Mouse (Mus musculus): ENCODE results near the gene Gm45021. TPM values are rescaled to one million over a fixed set of nuclear protein-coding genes. Genes with fewer than 3 reads are reported as not detected.

Gm45021 gene
- polyA plus RNA-seq, 1 experiment: 1.1 TPM

DNA sequence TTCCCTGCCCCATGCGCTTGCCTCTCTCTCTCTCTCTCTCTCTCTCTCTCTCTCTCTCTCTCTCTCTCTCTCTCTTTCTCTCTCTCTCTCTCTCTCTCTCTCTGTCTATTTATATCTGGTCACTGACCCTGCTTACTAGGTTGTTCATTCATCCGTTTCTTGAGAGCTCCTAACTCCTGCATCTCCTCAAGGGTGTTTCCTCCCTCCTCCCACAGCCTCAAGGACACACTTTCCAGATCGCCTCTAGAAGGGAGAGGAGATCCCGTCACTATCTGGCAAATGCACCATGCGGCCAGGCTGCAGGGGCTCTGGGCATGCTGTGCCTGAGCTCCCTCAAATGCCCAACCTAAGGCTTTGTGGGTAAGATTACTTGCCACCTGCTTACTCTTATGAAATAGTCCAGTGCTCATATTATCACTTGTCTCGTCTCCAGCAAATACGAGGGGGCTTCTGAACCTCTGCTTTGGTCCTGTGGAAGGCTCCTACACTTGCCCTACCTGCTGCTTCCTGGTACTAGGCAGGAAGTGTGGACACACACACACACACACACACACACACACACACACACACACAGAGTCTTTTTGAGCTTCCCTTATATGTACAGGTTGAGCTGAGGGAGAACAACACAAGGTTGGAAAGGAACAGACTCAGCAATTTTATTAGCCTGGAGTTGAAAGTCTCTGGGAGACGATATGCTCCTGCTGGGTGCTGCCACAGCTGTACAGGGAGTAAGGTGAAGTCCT lies 20.2 kb upstream of the Gm45021 start:
- TF ChIP-seq CTCF (IDR thresholded peaks at IDR 0.05; ENCODE audit: extremely low read depth, insufficient read depth, low read length): no peak
- TF ChIP-seq POLR2A (IDR thresholded peaks at IDR 0.05; ENCODE audit: extremely low read depth, insufficient read depth, low read length): no peak
- Histone ChIP-seq H3K4me3 (ENCODE audit: insufficient read depth, low read length) (no peak overlapping the region), H3K4me1 (ENCODE audit: control insufficient read depth, insufficient read depth, low read length) (no peaks in the 10 kb centered on the region; the same call in 1 of the 2 replicates), H3K27ac (ENCODE audit: insufficient read depth, low read length) (no peak overlapping the region)

DNA sequence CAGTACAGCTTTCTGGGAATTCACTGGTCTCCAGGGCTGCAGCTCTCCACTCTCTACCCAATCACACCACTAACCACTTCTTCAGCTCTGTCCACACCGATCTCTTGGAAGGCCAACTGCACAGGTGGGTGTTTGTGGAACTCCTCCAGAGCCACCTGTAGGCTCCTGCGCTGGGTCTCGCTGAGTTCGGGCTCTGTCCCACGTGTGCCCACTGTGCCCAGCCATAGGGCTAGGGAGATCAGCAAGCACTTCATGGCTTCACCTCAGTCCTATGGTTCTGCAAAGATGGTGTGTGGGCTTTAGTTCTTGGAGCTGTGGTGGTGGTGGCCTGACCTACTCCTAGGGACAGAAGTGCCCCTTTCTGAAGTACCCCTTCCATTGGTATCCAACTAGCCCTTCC lies 17.4 kb upstream of the Gm45021 start:
- TF ChIP-seq CTCF (IDR thresholded peaks at IDR 0.05; ENCODE audit: extremely low read depth, insufficient read depth, low read length) (no peak), POLR2A (IDR thresholded peaks at IDR 0.05; ENCODE audit: extremely low read depth, insufficient read depth, low read length) (no peak)
- no peaks in the 10 kb centered on the region for H3K4me1 ChIP-seq (ENCODE audit: control insufficient read depth, insufficient read depth, low read length)
- H3K27ac ChIP-seq (ENCODE audit: insufficient read depth, low read length): no peak overlapping the region; the same call in 1 of the 2 replicates
- no peak overlapping the region for H3K4me3 ChIP-seq (ENCODE audit: insufficient read depth, low read length)

DNA sequence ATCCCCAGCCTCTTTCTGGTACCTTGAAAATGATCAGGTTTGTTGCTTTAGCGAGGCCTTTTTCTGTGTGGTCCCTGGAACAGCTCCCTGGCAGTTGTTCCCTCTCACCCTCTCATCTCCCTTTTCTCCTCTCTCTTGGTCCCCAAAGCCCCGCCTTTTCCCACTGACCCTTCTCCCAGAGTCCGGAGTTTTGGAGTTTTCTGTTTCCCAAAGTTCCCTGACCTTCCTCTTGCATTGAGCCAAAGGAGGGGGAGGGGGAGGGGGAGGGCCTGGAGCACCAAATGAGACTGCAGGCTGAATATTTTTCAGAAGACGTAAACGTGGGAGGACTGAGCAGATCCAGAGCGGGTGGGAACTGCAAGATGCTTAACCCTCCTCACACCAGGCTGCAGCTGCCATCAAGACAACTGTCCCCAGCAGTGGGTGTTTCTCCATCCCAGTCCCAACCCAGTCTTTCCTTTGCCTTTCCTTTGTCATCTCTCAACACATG lies 16.8 kb upstream of the Gm45021 start, which contains the start of gene Rarres2:
Gene Rarres2 (minus strand): TSS at position 218 of the 490 bp plus-strand sequence.
- H3K4me3 ChIP-seq (ENCODE audit: insufficient read depth, low read length): no peak within 1 kb of the TSS

DNA sequence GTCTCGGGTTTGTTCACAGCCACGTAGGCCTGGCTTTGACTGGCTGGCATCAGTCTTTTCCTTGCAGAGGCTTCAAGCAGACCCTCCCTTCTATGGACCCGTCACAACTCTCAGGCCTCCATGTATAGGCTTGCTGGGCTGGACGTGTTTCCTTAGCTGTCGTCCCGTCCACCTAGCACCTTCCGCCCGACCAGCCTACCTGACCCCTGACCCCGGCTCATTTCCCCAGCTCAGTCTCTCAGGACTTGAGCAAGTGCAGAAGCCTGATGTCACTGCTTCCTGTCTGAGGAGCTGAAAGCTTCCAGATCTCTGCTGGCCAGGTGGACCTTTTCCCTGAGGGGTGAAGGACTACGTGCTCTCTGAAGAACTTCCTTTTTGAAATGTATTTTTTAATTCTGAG lies 16.1 kb upstream of the Gm45021 start:
- Histone ChIP-seq H3K27ac (ENCODE audit: insufficient read depth, low read length) (no peak overlapping the region), H3K4me1 (ENCODE audit: control insufficient read depth, insufficient read depth, low read length) (no peaks in the 10 kb centered on the region), H3K4me3 (ENCODE audit: insufficient read depth, low read length) (no peak overlapping the region)
- TF ChIP-seq CTCF (IDR thresholded peaks at IDR 0.05; ENCODE audit: extremely low read depth, insufficient read depth, low read length) (no peak), POLR2A (IDR thresholded peaks at IDR 0.05; ENCODE audit: extremely low read depth, insufficient read depth, low read length) (no peak)

More for the DNA sequence above, 16.8 kb upstream of the Gm45021 start, which contains the start of gene Rarres2:
- no peak for TF ChIP-seq POLR2A (IDR thresholded peaks at IDR 0.05; ENCODE audit: extremely low read depth, insufficient read depth, low read length)
- no peak for TF ChIP-seq CTCF (IDR thresholded peaks at IDR 0.05; ENCODE audit: extremely low read depth, insufficient read depth, low read length)
- H3K27ac ChIP-seq (ENCODE audit: insufficient read depth, low read length): no peak within 1 kb of the TSS; the same call in 1 of the 2 replicates
- no peaks in the 10 kb centered on the region for H3K4me1 ChIP-seq (ENCODE audit: control insufficient read depth, insufficient read depth, low read length)

DNA sequence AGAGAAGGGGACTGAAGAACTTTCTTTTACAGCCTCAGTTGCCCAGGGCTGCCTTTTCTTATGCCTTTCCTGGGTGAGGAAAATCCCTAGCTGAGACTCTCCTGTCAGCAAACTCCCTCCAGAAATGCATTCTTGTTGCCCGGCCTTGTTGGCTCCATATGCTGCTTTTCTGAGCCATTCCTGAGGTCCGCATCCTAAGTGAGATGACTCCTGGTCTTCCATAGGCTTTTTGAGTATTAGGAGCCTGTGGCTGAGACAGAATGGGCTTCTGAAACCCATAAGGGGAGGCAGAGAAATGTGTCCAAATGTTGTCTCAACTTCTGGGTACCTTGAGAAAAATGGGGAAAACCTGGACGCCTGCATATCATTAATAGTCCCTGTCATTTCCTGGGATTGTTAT lies 15.4 kb upstream of the Gm45021 start:
- TF ChIP-seq CTCF (IDR thresholded peaks at IDR 0.05; ENCODE audit: extremely low read depth, insufficient read depth, low read length): no peak
- Histone ChIP-seq H3K27ac (ENCODE audit: insufficient read depth, low read length) (no peak overlapping the region), H3K4me1 (ENCODE audit: control insufficient read depth, insufficient read depth, low read length) (no peaks in the 10 kb centered on the region), H3K4me3 (ENCODE audit: insufficient read depth, low read length) (no peak overlapping the region)

DNA sequence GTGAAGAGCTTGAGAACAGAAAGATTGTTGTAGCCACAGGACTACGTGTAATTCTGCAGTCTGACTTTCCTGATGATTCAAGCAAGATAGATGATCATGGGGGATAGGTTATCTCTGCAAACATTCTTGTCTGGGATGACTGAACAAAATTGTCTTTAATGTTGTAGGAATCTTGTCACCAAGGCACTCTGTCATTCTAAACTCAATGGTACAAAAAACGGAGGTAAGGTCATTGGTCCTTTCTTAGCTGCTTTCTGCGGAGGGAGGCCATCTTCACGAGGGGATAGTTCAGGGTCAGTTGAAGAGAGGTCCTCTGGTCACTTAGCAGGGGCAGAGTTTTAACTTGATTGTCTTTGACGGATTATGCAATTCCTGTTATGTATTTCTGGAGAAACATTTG lies 10.7 kb upstream of the Gm45021 start:
- TF ChIP-seq POLR2A (IDR thresholded peaks at IDR 0.05; ENCODE audit: extremely low read depth, insufficient read depth, low read length) (no peak), CTCF (IDR thresholded peaks at IDR 0.05; ENCODE audit: extremely low read depth, insufficient read depth, low read length) (no peak)
- no peak overlapping the region for H3K27ac ChIP-seq (ENCODE audit: insufficient read depth, low read length)
- H3K4me1 ChIP-seq (ENCODE audit: control insufficient read depth, insufficient read depth, low read length): no peaks in the 10 kb centered on the region
- no peak overlapping the region for H3K4me3 ChIP-seq (ENCODE audit: insufficient read depth, low read length)

DNA sequence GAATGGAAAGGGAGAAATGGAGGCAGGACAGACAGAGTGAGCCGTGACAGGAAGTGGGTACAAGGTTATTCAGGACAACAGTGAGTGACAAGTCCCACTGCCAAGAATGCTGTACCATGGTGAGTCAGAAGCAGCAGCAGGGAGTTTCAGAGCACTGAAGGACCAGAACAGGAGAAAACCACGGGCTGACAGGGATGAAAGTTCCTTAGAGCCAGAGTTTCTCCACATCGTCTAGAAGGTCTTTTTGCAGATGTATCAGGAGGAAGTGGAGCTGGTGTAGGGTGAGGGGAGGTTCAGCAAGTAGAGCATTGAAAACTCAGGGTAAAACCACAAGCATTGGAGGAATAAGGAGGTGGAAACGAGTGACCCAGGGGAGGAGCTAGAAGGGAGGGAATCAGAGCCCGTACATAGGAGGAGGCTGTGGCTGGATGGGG lies 10.2 kb upstream of the Gm45021 start:
- no peak overlapping the region for H3K27ac ChIP-seq (ENCODE audit: insufficient read depth, low read length)
- no peaks in the 10 kb centered on the region for H3K4me1 ChIP-seq (ENCODE audit: control insufficient read depth, insufficient read depth, low read length)
- H3K4me3 ChIP-seq (ENCODE audit: insufficient read depth, low read length): no peak overlapping the region
- TF ChIP-seq CTCF (IDR thresholded peaks at IDR 0.05; ENCODE audit: extremely low read depth, insufficient read depth, low read length): no peak

DNA sequence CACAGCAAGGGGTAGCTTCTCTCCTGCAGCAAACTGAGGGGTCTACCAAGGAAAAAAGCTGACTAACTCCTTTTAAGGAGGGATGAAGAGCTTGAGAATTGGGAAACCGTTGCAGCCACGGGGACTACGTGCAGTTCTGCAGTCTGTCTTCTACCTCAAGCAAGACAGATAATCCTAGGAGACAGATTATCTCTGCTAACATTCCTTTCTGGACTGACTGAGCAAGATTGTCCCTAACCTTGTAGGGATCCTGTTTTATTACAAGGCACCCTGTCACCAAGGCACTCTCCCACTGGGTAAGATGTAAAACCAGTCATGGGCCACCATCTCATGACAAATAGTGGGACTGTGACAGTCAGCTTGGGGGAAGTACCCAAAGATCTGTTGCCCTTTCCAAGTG lies 8.2 kb upstream of the Gm45021 start:
- no peaks in the 10 kb centered on the region for H3K4me1 ChIP-seq (ENCODE audit: control insufficient read depth, insufficient read depth, low read length)
- no peak overlapping the region for H3K4me3 ChIP-seq (ENCODE audit: insufficient read depth, low read length)
- no peak for TF ChIP-seq CTCF (IDR thresholded peaks at IDR 0.05; ENCODE audit: extremely low read depth, insufficient read depth, low read length)
- no peak for TF ChIP-seq POLR2A (IDR thresholded peaks at IDR 0.05; ENCODE audit: extremely low read depth, insufficient read depth, low read length)
- H3K27ac ChIP-seq (ENCODE audit: insufficient read depth, low read length): no peak overlapping the region

DNA sequence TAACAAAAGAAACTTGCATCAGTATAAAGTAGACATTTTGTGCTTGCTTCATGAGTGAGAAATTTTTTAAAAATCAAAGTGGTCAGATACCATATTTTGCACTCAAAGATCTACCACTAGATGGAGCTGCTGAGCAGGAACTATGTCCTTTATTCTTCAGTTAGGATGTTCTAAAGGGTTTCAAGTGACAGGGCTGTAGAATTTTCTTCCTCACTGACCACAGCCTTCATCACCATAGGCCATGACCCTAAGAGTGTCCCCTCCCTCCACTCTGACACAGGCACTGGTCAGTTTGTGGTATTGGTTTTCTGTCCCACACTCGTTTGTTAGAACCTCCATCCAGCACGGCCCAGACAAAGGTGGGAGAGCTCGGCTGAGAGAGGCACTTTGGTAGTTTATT lies 7.4 kb upstream of the Gm45021 start:
- H3K27ac ChIP-seq (ENCODE audit: insufficient read depth, low read length): no peak overlapping the region
- no peak overlapping the region for H3K4me3 ChIP-seq (ENCODE audit: insufficient read depth, low read length)
- TF ChIP-seq CTCF (IDR thresholded peaks at IDR 0.05; ENCODE audit: extremely low read depth, insufficient read depth, low read length) (0 out of 2 replicates have a peak, but pooled peaks have one; percentile 14), POLR2A (IDR thresholded peaks at IDR 0.05; ENCODE audit: extremely low read depth, insufficient read depth, low read length) (no peak)
- no peaks in the 10 kb centered on the region for H3K4me1 ChIP-seq (ENCODE audit: control insufficient read depth, insufficient read depth, low read length)

DNA sequence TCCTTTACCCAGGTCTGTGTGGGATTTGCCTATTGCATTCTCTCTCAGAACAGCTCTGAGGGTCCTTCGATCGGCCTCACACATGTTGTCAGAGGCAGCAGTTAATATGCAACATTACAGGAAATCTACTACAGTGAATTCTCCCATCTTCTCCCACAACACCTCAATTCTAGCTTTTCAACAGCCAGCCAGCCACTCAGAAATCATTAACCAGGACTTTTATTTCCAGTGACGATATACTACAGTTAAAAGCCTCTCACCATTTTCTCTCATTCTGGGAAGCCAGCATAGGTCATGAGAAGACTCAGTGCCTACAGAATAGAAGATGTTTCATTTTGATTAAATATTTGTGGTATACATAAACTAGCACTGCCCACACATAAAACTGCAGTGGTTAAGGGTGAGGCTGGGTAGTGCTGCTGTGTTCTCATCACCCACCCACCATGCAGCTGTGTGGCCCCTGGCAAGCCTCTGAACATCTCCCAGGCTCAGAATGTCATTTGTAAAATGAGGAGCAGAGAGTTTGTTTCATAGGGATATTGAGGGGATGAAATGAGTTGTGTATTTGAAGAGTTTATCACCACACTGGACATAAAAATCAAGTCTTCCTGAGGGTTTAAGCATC lies 1.9 kb downstream of the Gm45021 start:
- Histone ChIP-seq H3K27ac (ENCODE audit: insufficient read depth, low read length) (no peak overlapping the region), H3K4me1 (ENCODE audit: control insufficient read depth, insufficient read depth, low read length) (peaks cover 2% of the 10 kb centered on the region; the same call in 1 of the 2 replicates), H3K4me3 (ENCODE audit: insufficient read depth, low read length) (no peak overlapping the region)
- TF ChIP-seq POLR2A (IDR thresholded peaks at IDR 0.05; ENCODE audit: extremely low read depth, insufficient read depth, low read length): no peak
- no peak for TF ChIP-seq CTCF (IDR thresholded peaks at IDR 0.05; ENCODE audit: extremely low read depth, insufficient read depth, low read length)
